Mouse (Mus musculus) embryo, embryonic 10.5 days (tissue): ENCODE measurements around the gene Bcl9l.

ENCODE experiments used
- DNase-seq: peaks from one replicate; pipeline ENCODE4 v3.0.0-alpha.2; 2015; ENCODE audit warnings: low spot score

Gene Bcl9l

DNA sequence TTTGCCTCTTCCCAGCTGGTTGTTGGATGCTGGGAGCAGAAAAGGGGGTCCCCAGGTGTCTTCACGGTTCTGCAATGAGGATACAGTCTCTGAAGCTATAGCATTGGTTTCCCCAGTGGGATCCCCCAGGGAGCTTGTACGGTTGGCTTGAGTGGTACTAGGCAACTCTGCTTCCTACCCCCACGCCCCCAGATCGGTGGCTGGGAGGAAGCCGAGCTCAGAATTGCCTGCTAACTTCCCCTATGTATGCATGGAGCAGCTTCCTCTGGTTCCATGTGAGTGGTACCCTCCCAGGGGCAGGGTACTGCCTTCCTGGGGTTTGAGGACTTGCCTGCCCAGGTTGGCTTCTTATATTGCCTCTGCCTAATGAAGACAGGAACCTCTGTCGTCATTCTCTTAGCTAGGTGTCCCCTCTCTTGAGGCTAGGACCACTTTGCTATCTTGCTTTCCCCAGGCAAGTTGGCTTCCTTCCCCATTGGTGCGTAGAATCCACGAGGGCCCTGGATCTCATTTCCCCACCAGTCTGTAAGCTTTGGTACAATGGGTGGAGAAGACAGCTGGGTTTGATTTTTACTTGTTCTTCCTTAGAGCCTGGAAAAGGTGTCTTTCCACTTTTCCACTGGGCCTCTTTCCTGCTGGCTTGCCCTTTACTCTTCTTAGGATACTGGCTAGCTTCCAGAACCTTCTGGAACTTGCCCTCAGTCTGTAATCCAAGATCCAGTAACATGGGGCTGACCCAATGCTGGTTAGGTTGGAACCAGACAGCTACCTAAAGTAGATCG lies 29.5 kb downstream of the Bcl9l start:
- DNase-seq, result no peak

- no peak for DNase-seq
Measured at GRCm38 (mm10) chr9:44512717-44513003, 30.0 kb downstream of the Bcl9l start.

DNA sequence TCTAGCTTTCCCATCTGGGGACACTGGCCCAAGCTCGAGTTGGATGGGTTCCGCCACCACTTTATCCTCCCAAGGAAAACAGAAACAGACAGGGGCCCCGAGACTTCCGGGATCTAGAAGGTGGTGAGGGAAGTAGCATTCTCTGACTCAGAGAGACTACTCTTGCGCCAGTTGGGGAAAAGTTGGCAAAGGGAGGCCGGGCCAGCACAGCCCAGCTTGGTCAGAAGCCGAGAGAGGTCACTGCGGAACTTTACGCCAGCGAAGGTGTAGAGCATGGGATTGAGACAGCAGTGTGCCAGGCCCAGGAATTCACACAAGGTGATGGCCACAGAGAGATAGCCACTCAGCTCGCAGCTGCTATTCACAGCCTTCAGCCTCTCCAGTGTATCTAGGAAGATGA lies 30.5 kb downstream of the Bcl9l start:
- DNase-seq, result no peak

GRCm38 (mm10) chr9:44513610-44514009 lies 31.0 kb downstream of the Bcl9l start:
- no peak for DNase-seq

DNA sequence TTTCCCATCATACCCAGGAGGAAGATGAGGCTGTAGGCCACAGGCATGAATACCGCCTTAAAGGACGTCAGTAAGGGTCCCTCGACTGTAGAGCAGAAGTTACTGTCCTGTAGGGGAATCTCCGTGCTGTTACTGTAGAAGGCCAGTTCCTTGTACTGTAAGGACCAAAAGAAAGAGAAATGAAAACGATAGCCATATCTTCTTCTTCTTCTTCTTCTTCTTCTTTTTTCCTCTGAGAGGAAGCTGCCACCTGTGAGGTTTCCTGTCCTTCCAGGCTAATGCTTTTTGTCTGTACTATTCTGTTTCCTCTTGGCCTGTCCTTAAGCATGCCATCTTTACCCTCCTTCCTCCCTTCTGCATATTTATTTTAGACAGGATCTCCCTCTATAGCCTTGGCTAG lies 31.5 kb downstream of the Bcl9l start:
- DNase-seq, result no peak

GRCm38 (mm10) chr9:44515131-44515751 lies 32.6 kb downstream of the Bcl9l start:
- no peak for DNase-seq

DNA sequence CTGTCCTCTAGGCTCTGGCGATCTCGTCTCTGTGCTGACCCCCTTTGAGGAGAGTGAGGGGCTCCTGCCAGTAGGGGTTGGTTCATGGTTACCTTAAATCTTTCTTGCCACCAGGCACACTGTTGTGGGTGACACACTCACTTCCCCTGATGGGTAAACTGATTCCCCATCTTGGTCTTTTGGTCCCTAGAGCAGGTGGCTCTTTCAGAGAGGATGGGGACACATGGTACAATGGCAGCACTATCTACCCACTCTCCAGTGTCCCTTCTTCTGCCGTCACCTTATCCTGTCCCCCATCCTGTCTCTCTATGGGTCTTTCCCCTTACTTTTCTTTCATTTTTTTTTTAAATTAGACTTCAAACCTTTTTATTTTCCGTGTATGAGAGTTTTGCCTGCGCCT lies 33.3 kb downstream of the Bcl9l start:
- DNase-seq, result no peak

DNA sequence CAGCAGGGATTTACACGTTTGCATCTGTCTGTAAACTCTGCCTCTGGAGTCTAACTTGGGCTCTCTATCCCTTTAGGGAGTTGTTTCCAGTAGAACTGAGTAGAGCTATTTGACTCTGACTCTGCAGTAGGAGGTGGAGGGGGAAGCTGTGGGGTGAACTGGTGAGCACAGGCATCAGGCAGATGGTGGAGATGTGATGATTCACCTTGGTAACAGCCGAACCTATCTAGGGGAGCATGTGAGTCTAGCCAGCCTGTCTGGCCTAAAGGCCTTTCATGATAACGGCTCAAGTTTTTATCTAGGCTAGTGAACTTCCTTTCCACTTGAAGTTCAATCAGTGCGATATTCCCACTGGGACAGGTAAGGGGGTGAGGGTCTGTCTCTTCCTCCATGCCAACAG lies 34.7 kb downstream of the Bcl9l start:
- DNase-seq, result no peak

GRCm38 (mm10) chr9:44518068-44518467 lies 35.4 kb downstream of the Bcl9l start:
- no peak for DNase-seq

DNA sequence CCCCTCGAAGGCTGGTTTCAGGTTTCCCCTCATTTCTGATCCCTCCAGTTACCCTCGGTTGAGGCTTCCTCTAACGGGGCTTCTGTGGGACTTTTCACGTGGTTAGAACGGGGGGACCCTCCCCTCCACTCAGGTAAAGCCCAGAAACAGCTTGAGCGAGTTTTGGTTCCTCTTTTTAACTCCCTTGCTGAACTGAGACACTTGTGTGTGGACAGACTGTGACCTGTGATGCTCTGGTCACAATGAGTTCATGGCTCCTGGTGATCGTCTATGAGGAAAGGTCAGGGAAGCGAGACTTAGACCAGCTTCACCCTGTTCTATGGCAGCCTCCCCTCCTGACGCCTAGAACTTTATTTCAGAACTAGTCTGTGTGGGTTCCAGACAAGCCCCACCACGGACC lies 39.3 kb downstream of the Bcl9l start:
- no peak for DNase-seq

- no peak for DNase-seq
Measured at GRCm38 (mm10) chr9:44523686-44524085, 41.1 kb downstream of the Bcl9l start.

- DNase-seq, result no peak
Measured at GRCm38 (mm10) chr9:44524235-44524826, 41.7 kb downstream of the Bcl9l start.

DNA sequence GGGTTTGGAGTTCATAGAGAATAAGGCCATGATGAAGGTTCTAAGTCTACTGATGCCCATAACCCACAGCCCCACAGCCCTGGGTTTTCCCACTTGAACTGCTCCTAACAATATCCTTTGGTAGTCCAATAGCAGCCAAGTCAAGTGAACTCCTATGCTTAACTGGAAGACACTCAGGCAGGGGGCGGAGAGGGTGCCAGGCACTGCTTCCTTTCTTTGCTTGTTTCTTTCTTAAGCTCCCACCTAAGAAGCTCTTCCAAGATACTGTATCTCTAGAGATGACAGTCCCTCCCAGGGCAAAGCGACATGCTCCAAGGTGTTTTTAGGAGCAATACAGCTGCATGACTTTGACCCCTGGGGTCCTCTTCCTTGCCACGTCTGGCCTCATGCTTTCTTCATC lies 42.4 kb downstream of the Bcl9l start:
- DNase-seq, result no peak

DNA sequence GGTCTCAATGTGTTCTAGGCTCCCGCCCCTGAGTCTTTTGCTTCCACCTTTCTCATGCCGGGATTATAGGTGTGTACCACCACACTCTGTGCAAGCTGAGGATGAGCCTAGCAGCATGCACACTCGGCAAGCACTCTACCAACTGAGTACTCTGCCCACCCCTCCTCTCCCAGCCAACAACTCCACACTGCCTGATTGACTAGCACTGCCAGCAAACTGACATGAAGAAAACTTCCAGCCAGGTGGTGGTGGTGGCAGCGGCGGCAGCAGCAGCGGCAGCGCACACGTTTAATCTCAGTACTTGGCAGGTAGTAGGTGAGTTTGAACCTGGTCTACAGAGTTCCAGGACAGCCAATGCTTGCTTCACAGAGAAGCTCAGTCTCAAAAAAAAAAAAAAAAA lies 43.0 kb downstream of the Bcl9l start:
- DNase-seq, result no peak

- DNase-seq, result no peak
Measured at GRCm38 (mm10) chr9:44526337-44527112, 43.9 kb downstream of the Bcl9l start.

GRCm38 (mm10) chr9:44528340-44528739 lies 45.7 kb downstream of the Bcl9l start:
- DNase-seq, result no peak

DNA sequence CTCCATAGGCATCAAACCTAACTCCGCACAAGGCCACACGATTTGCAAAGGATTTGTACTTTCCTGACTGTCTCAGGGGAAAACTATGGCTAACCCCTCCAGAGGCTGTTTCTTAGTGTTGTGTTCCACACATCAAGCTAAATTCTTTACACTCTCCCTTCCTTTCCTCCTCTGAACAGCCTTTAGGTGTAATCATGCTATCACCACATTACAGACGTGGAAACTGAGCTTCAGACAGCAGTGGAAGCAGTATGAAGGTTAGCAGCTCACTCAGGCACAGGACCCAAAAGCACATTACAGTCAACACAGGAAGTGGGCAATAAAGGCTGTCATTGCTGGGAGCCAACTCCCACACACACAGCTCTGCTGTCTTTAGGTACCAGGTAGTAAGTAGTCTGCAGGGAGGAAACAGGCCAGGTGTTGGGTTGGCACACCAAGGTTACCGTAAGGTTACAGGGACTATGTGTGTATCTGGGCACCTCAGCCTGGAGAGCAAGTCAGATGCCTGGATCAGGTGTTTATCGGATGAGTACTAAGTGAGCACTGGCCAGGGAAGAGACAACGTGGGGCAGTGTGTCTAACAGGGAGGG lies 50.5 kb downstream of the Bcl9l start:
- no peak for DNase-seq

DNA sequence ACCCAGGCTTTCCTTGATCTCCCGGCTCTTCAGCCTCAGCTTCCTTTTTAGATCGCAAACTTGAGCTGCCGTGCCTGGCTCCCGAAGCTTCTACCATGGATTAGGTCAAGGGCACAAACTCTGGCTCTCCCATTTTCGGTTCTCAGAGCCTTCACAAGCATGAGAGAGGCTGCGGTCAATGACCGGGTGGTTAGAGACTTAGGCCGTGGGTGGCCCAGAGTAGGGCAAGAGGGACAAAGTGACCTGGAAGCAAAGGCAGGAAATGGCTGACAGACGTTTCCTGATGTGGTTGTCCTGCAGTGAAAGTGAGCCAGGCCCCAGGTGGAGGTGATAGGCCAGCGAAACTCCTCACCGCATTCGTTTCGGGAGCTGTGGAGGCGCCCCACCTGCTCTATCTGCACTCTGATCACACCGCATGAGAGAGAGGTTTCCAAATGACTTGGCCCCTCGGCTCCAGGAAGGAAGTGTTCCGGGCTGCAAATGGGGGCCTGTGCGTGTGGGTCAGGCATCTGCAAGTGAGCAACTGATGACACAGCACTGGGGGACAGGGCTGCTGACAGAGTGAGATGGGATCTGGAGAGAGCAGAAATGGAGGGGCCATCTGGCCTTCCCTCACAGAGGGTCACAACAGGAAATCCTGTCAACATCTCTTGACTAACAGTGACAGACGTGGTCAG lies 55.1 kb downstream of the Bcl9l start:
- DNase-seq, result peak; percentile 7

DNA sequence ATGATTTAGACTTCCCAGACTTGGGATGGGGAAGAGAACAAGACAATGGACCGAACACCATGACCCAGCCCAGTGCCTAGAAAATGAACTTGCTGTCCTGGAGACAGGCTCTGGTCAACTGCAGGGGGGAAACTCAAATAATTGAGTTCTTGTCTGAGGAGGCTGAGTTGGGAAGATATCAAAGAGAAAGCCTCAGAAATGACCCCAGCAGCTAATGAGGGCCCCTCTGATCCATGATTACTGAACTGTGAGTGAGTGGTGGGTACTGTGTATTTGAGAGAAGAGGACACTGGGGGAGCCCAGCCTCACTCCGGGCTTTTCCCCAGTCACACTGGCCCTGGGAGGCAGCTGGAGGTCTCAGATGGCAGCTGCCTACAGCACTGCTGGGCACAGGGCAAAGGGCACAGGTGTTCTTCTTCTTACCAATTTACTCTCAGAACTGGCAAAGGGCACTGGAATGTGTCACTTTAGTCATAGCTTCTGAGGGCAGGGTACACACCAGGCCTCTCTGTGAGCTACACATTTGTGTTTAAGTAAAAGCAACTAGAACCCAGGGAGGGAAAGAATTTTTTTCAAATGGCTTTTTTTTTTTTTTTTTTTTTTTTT lies 57.3 kb downstream of the Bcl9l start:
- peak; percentile 10 for DNase-seq

DNA sequence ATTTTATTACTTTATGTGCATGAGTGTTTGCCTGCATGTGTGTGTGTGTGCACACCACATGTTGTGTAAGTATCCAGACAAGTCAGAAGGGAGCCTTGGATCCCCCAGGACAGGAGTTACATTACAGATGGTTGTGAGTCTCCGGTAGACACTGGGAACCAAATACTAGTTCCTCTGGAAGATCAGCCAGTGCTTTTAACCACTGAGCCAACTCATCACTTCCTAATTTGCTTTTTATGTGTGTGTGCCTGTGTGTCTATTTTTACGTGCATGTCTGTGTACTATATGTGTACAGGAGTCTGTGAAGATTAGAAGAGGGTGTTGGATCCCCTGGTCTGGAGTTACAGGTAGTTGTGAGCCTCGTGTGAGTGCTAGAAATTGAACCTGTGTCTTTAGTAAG lies 58.1 kb downstream of the Bcl9l start:
- no peak for DNase-seq

GRCm38 (mm10) chr9:44542364-44542763 lies 59.7 kb downstream of the Bcl9l start:
- DNase-seq, result no peak

- DNase-seq, result no peak
Measured at GRCm38 (mm10) chr9:44544986-44545385, 62.4 kb downstream of the Bcl9l start.
